Mouse (Mus musculus): Measurements from ENCODE around the gene Usp38. TPM values are rescaled to one million over a fixed set of nuclear protein-coding genes. Genes with fewer than 3 reads are reported as not detected.

Usp38 gene
- polyA plus RNA-seq, 1 experiment: 6.4 TPM

GRCm38 (mm10) chr8:80981696-80982095 lies 33.0 kb downstream of the Usp38 start:
- no peak for DNase-seq
- TF ChIP-seq CTCF (conservative IDR thresholded peaks at IDR 0.05; ENCODE audit: insufficient read depth, insufficient read length, low read depth, low read length) (no peak), POLR2A (IDR thresholded peaks at IDR 0.05; ENCODE audit: low read depth, low read length) (no peak)
- Histone ChIP-seq H3K36me3 (ENCODE audit: control insufficient read depth, insufficient read depth, low read length) (no peaks in the 10 kb centered on the region; the same call in 1 of the 2 replicates), H3K27me3 (replicated peaks; ENCODE audit: control insufficient read depth, insufficient read depth, low read length) (no peaks in the 10 kb centered on the region), H3K4me1 (ENCODE audit: control insufficient read depth, insufficient read depth, low read length) (peaks cover 11% of the 10 kb centered on the region; the same call in 1 of the 2 replicates), H3K4me3 (ENCODE audit: insufficient read depth, low read depth, low read length) (no peak overlapping the region), H3K27ac (ENCODE audit: insufficient read depth, low read depth, low read length) (no peak overlapping the region)
- 45% methylated on average over 9 of the region's 9 CpGs for WGBS

GRCm38 (mm10) chr8:80980063-80980462 lies 34.7 kb downstream of the Usp38 start:
- WGBS: 78% methylated on average over 4 of the region's 4 CpGs
- no peaks in the 10 kb centered on the region for H3K27me3 ChIP-seq (replicated peaks; ENCODE audit: control insufficient read depth, insufficient read depth, low read length)
- H3K4me1 ChIP-seq (ENCODE audit: control insufficient read depth, insufficient read depth, low read length): peaks cover 11% of the 10 kb centered on the region; the same call in 1 of the 2 replicates
- DNase-seq: no peak
- H3K36me3 ChIP-seq (ENCODE audit: control insufficient read depth, insufficient read depth, low read length): no peaks in the 10 kb centered on the region; the same call in 1 of the 2 replicates
- H3K27ac ChIP-seq (ENCODE audit: insufficient read depth, low read depth, low read length): no peak overlapping the region
- TF ChIP-seq POLR2A (IDR thresholded peaks at IDR 0.05; ENCODE audit: low read depth, low read length) (no peak), CTCF (conservative IDR thresholded peaks at IDR 0.05; ENCODE audit: insufficient read depth, insufficient read length, low read depth, low read length) (no peak)
- H3K4me3 ChIP-seq (ENCODE audit: insufficient read depth, low read depth, low read length): no peak overlapping the region

- DNase-seq: peak; percentile 40
- H3K27me3 ChIP-seq (replicated peaks; ENCODE audit: control insufficient read depth, insufficient read depth, low read length): no peaks in the 10 kb centered on the region
- no peak overlapping the region for H3K4me3 ChIP-seq (ENCODE audit: insufficient read depth, low read depth, low read length)
- H3K36me3 ChIP-seq (ENCODE audit: control insufficient read depth, insufficient read depth, low read length): no peaks in the 10 kb centered on the region
- TF ChIP-seq CTCF (conservative IDR thresholded peaks at IDR 0.05; ENCODE audit: insufficient read depth, insufficient read length, low read depth, low read length) (no peak), POLR2A (IDR thresholded peaks at IDR 0.05; ENCODE audit: low read depth, low read length) (no peak)
- H3K4me1 ChIP-seq (ENCODE audit: control insufficient read depth, insufficient read depth, low read length): peaks cover 11% of the 10 kb centered on the region; the same call in 1 of the 2 replicates
- 19% methylated on average over 1 of the region's 1 CpGs for WGBS
- H3K27ac ChIP-seq (ENCODE audit: insufficient read depth, low read depth, low read length): no peak overlapping the region
Observed at GRCm38 (mm10) chr8:80977231-80977630, 37.5 kb downstream of the Usp38 start.

GRCm38 (mm10) chr8:80971150-80971549 lies 43.6 kb downstream of the Usp38 start:
- Histone ChIP-seq H3K27ac (ENCODE audit: insufficient read depth, low read depth, low read length) (no peak overlapping the region), H3K36me3 (ENCODE audit: control insufficient read depth, insufficient read depth, low read length) (no peaks in the 10 kb centered on the region), H3K4me3 (ENCODE audit: insufficient read depth, low read depth, low read length) (no peak overlapping the region), H3K4me1 (ENCODE audit: control insufficient read depth, insufficient read depth, low read length) (no peaks in the 10 kb centered on the region; the same call in 1 of the 2 replicates), H3K27me3 (replicated peaks; ENCODE audit: control insufficient read depth, insufficient read depth, low read length) (no peaks in the 10 kb centered on the region)
- DNase-seq: peak; percentile 30
- 30% methylated on average over 9 of the region's 9 CpGs for WGBS
- TF ChIP-seq CTCF (conservative IDR thresholded peaks at IDR 0.05; ENCODE audit: insufficient read depth, insufficient read length, low read depth, low read length): no peak
- no peak for TF ChIP-seq POLR2A (IDR thresholded peaks at IDR 0.05; ENCODE audit: low read depth, low read length)

- H3K27me3 ChIP-seq (replicated peaks; ENCODE audit: control insufficient read depth, insufficient read depth, low read length): no peaks in the 10 kb centered on the region
- no peaks in the 10 kb centered on the region for H3K4me1 ChIP-seq (ENCODE audit: control insufficient read depth, insufficient read depth, low read length)
- no peak for TF ChIP-seq POLR2A (IDR thresholded peaks at IDR 0.05; ENCODE audit: low read depth, low read length)
- no peak for TF ChIP-seq CTCF (conservative IDR thresholded peaks at IDR 0.05; ENCODE audit: insufficient read depth, insufficient read length, low read depth, low read length)
- no peak overlapping the region for H3K27ac ChIP-seq (ENCODE audit: insufficient read depth, low read depth, low read length)
- H3K36me3 ChIP-seq (ENCODE audit: control insufficient read depth, insufficient read depth, low read length): no peaks in the 10 kb centered on the region
- DNase-seq: no peak
- WGBS: 82% methylated on average over 11 of the region's 11 CpGs
- H3K4me3 ChIP-seq (ENCODE audit: insufficient read depth, low read depth, low read length): no peak overlapping the region
Observed at GRCm38 (mm10) chr8:80970000-80970685, 44.6 kb downstream of the Usp38 start.

- Histone ChIP-seq H3K36me3 (ENCODE audit: control insufficient read depth, insufficient read depth, low read length) (no peaks in the 10 kb centered on the region), H3K4me1 (ENCODE audit: control insufficient read depth, insufficient read depth, low read length) (no peaks in the 10 kb centered on the region), H3K4me3 (ENCODE audit: insufficient read depth, low read depth, low read length) (no peak overlapping the region), H3K27me3 (replicated peaks; ENCODE audit: control insufficient read depth, insufficient read depth, low read length) (no peaks in the 10 kb centered on the region), H3K27ac (ENCODE audit: insufficient read depth, low read depth, low read length) (no peak overlapping the region)
- TF ChIP-seq POLR2A (IDR thresholded peaks at IDR 0.05; ENCODE audit: low read depth, low read length) (no peak), CTCF (conservative IDR thresholded peaks at IDR 0.05; ENCODE audit: insufficient read depth, insufficient read length, low read depth, low read length) (no peak)
- DNase-seq: no peak
- WGBS: 88% methylated on average over 5 of the region's 5 CpGs
Observed at GRCm38 (mm10) chr8:80969423-80969822, 45.3 kb downstream of the Usp38 start.

GRCm38 (mm10) chr8:80963095-80963494 lies 51.6 kb downstream of the Usp38 start:
- no peaks in the 10 kb centered on the region for H3K27me3 ChIP-seq (replicated peaks; ENCODE audit: control insufficient read depth, insufficient read depth, low read length)
- no peaks in the 10 kb centered on the region for H3K4me1 ChIP-seq (ENCODE audit: control insufficient read depth, insufficient read depth, low read length)
- no peak overlapping the region for H3K27ac ChIP-seq (ENCODE audit: insufficient read depth, low read depth, low read length)
- WGBS: 89% methylated on average over 3 of the region's 3 CpGs
- no peaks in the 10 kb centered on the region for H3K36me3 ChIP-seq (ENCODE audit: control insufficient read depth, insufficient read depth, low read length)
- TF ChIP-seq POLR2A (IDR thresholded peaks at IDR 0.05; ENCODE audit: low read depth, low read length): no peak
- no peak for TF ChIP-seq CTCF (conservative IDR thresholded peaks at IDR 0.05; ENCODE audit: insufficient read depth, insufficient read length, low read depth, low read length)
- no peak overlapping the region for H3K4me3 ChIP-seq (ENCODE audit: insufficient read depth, low read depth, low read length)
- no peak for DNase-seq
